Mouse (Mus musculus): ENCODE data around the gene Napepld. TPM values are rescaled to one million over a fixed set of nuclear protein-coding genes. Genes with fewer than 3 reads are reported as not detected.
A peak's percentile ranks its signal among the peaks of the same experiment; 100 is the strongest.
"Not testable (repeated sequence)": the region's sequence is repeated elsewhere in the genome, so short reads cannot be mapped to it uniquely, and the experiment has no call there.

Gene Napepld
- polyA plus RNA-seq, 1 experiment from 2014 or later: 2.8 TPM

DNA sequence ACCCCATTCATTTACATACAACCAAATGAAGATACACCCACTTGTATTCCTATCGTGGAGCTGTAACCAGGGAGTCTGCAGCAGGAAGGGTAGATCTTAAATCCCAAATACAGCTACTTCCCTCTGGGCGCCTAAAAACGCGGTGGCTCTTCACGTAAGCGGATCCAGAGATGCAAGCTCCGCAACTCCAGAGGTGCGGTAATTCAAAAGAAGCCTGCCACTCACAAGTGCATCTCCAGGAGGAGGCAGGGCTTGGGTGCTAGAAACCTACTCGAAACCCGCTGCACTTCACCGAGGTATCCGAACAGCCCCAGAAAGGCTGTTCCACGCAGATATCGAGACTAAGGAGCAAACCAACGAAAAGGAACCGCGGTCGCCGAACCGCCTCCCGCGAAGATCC is 262 bp downstream of the Napepld start:
- Histone ChIP-seq H3K27me3 (ENCODE audit: low read depth, poor library complexity, severe bottlenecking) (no peaks in the 10 kb centered on the region), H3K9me3 (replicated peaks) (no peaks in the 10 kb centered on the region), H3K4me3 (peak overlapping the region; percentile 82), H3K27ac (peak overlapping the region; percentile 99), H3K36me3 (no peaks in the 10 kb centered on the region), H3K4me1 (no peaks in the 10 kb centered on the region)
- DNase-seq (ENCODE audit: low spot score): no peak
- WGBS: under 1% methylated on average over 22 of the region's 22 CpGs

GRCm38 (mm10) chr5:21700272-21700821 is 849 bp downstream of the Napepld start:
- Histone ChIP-seq H3K27ac (no peak overlapping the region), H3K4me3 (peak overlapping the region; percentile 82), H3K4me1 (no peaks in the 10 kb centered on the region), H3K36me3 (no peaks in the 10 kb centered on the region), H3K27me3 (ENCODE audit: low read depth, poor library complexity, severe bottlenecking) (no peaks in the 10 kb centered on the region), H3K9me3 (replicated peaks) (no peaks in the 10 kb centered on the region)
- DNase-seq (ENCODE audit: low spot score): no peak
- 19% methylated on average over 10 of the region's 10 CpGs for WGBS

GRCm38 (mm10) chr5:21699555-21699954 is 1.6 kb downstream of the Napepld start:
- H3K27me3 ChIP-seq (ENCODE audit: low read depth, poor library complexity, severe bottlenecking); H3K4me1 ChIP-seq; H3K9me3 ChIP-seq (replicated peaks); H3K36me3 ChIP-seq; DNase-seq (ENCODE audit: low spot score); H3K27ac ChIP-seq; H3K4me3 ChIP-seq: not testable (repeated sequence)
- 98% methylated on average over 3 of the region's 3 CpGs for WGBS

DNA sequence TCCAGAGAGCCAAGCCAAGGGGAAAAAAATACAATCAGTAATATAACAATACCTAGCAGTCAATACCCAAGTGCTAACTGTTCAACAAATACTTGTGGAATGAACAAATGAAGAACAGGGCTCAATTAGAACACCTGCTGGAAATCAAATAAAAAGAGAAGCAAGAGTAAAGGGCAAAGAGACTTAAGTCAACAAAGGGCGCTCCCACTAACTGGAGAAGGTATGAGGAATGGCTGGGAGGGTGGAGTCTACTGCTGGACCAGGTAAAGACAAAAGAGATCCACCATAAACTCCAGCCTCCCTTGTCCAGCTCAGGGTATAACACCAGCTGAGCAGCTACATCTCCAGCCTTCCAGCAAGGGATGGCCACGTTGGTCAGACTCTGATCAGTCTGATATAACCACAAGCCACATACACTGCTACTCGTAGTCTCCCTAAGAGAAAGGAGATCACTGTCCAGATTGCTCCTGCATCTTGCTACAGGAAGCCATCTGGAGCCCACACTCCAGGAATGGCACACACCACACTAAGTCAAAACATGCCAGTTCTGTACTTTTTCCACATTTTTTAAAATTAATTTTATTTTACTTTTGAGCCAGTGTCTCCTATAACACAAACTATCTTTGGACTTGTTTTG is 6.2 kb downstream of the Napepld start:
- Histone ChIP-seq H3K36me3 (no peaks in the 10 kb centered on the region), H3K9me3 (replicated peaks) (no peaks in the 10 kb centered on the region), H3K4me1 (no peaks in the 10 kb centered on the region), H3K4me3 (no peak overlapping the region), H3K27me3 (ENCODE audit: low read depth, poor library complexity, severe bottlenecking) (no peaks in the 10 kb centered on the region), H3K27ac (no peak overlapping the region)
- 95% methylated on average over 3 of the region's 3 CpGs for WGBS
- no peak for DNase-seq (ENCODE audit: low spot score)

GRCm38 (mm10) chr5:21693372-21693870 is 7.8 kb downstream of the Napepld start:
- 52% methylated on average over 3 of the region's 3 CpGs for WGBS
- H3K27me3 ChIP-seq (ENCODE audit: low read depth, poor library complexity, severe bottlenecking): no peaks in the 10 kb centered on the region
- no peaks in the 10 kb centered on the region for H3K4me1 ChIP-seq
- DNase-seq (ENCODE audit: low spot score): no peak
- no peaks in the 10 kb centered on the region for H3K36me3 ChIP-seq
- no peak overlapping the region for H3K27ac ChIP-seq
- no peak overlapping the region for H3K4me3 ChIP-seq
- H3K9me3 ChIP-seq (replicated peaks): no peaks in the 10 kb centered on the region

DNA sequence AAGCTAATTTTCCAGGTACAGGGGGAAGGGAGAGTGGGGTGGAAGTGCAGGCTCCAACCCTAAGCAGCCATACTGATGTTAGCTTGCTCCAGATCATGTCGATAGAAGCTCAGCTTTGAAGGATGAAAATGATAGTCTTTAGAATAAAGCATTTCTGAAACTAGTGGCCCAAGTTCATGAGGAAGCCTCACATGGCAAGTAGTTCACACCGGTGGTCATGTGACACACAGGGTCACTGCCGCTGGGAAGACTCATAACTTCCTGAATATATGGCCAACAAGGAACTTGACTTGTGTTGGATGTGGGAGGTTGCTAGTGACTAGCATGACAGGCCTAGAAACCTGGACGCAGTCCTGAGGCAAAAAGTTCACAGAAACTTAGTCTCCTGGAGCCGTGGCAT is 9.0 kb downstream of the Napepld start:
- no peaks in the 10 kb centered on the region for H3K36me3 ChIP-seq
- 93% methylated on average over 5 of the region's 5 CpGs for WGBS
- no peaks in the 10 kb centered on the region for H3K4me1 ChIP-seq
- no peak overlapping the region for H3K27ac ChIP-seq
- no peaks in the 10 kb centered on the region for H3K9me3 ChIP-seq (replicated peaks)
- DNase-seq (ENCODE audit: low spot score): no peak
- H3K4me3 ChIP-seq: no peak overlapping the region
- no peaks in the 10 kb centered on the region for H3K27me3 ChIP-seq (ENCODE audit: low read depth, poor library complexity, severe bottlenecking)

GRCm38 (mm10) chr5:21687042-21687441 is 14.2 kb downstream of the Napepld start:
- Histone ChIP-seq H3K36me3 (no peaks in the 10 kb centered on the region), H3K4me1 (no peaks in the 10 kb centered on the region), H3K27me3 (ENCODE audit: low read depth, poor library complexity, severe bottlenecking) (no peaks in the 10 kb centered on the region), H3K27ac (no peak overlapping the region), H3K4me3 (no peak overlapping the region), H3K9me3 (replicated peaks) (no peaks in the 10 kb centered on the region)
- DNase-seq (ENCODE audit: low spot score): no peak
- 78% methylated on average over 4 of the region's 4 CpGs for WGBS

DNA sequence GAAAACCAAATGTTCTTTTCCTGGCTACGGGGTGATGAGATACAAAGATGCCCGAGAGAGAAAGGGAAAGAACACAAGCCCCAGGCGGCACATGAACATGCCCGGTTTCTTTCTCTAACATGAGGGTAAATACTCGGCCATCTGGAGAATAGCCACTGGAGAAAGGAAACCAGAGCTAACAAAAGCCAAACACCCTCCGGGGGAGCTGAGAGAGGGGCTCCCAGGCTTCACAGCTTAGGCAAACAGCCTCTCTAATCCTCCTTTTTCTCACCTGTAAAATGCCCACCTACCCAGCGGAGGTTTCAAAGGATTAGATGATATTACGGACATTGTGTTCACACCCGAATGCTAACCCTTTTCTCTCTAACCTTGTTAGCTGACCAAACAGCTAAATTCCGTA is 16.2 kb downstream of the Napepld start:
- WGBS: 80% methylated on average over 10 of the region's 10 CpGs
- Histone ChIP-seq H3K4me3 (no peak overlapping the region), H3K4me1 (no peaks in the 10 kb centered on the region), H3K36me3 (no peaks in the 10 kb centered on the region), H3K27ac (no peak overlapping the region), H3K27me3 (ENCODE audit: low read depth, poor library complexity, severe bottlenecking) (no peaks in the 10 kb centered on the region), H3K9me3 (replicated peaks) (no peaks in the 10 kb centered on the region)
- no peak for DNase-seq (ENCODE audit: low spot score)

- H3K4me3 ChIP-seq: no peak overlapping the region
- H3K4me1 ChIP-seq: no peaks in the 10 kb centered on the region; the same call in 1 of the 2 replicates
- no peak overlapping the region for H3K27ac ChIP-seq
- no peaks in the 10 kb centered on the region for H3K9me3 ChIP-seq (replicated peaks)
- no peak for DNase-seq (ENCODE audit: low spot score)
- H3K27me3 ChIP-seq (ENCODE audit: low read depth, poor library complexity, severe bottlenecking): no peaks in the 10 kb centered on the region
- H3K36me3 ChIP-seq: no peaks in the 10 kb centered on the region
- 95% methylated on average over 9 of the region's 9 CpGs for WGBS
These were observed 17.4 kb downstream of the Napepld start for GRCm38 (mm10) chr5:21683811-21684210.

DNA sequence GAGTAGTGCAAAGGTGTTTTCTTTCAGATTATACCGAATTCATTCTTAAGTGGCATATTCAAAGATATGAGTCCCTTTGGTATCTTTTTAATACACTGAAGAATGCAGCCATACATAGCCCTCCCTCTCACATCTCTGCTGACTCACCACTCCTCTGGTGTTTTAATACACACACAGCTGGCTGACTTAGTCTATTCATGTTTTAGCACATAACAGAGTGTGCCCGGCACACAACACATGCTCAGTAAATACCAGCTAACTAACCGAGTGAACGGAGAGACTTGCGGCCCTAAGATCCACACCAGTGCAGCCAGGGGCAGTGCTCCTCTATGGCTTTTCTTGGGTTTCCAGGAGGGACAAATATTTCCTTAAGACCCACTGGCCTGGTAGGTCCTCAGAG is 20.3 kb downstream of the Napepld start:
- Histone ChIP-seq H3K36me3 (peaks cover 6% of the 10 kb centered on the region), H3K9me3 (replicated peaks) (no peaks in the 10 kb centered on the region)
- 94% methylated on average over 5 of the region's 5 CpGs for WGBS

DNA sequence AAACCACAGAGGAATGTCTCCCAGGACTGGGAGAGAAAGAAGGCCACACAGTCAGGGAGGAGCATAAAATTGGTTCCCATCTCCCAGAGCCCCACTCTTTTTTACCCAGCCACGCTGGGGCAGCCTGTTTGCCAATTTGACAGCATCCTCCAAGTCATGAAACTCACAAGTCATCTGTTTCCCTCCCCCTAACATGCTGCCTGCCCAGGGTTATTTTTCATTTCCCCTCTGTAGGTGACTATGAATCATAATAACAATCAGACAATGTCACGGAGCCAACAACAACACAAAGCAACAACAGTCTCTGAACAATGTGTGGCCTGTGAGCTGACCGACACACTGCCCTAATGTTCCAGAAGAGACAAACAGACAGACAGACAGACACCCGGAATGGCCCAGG is 21.2 kb downstream of the Napepld start:
- Histone ChIP-seq H3K27me3 (ENCODE audit: low read depth, poor library complexity, severe bottlenecking) (no peaks in the 10 kb centered on the region), H3K4me3 (no peak overlapping the region), H3K27ac (no peak overlapping the region), H3K36me3 (peaks cover 15% of the 10 kb centered on the region), H3K9me3 (replicated peaks) (no peaks in the 10 kb centered on the region), H3K4me1 (peaks cover 1% of the 10 kb centered on the region; the same call in 1 of the 2 replicates)
- DNase-seq (ENCODE audit: low spot score): no peak
- 88% methylated on average over 4 of the region's 4 CpGs for WGBS

More for the DNA sequence above, 20.3 kb downstream of the Napepld start:
- no peak for DNase-seq (ENCODE audit: low spot score)
- H3K4me3 ChIP-seq: no peak overlapping the region
- no peaks in the 10 kb centered on the region for H3K27me3 ChIP-seq (ENCODE audit: low read depth, poor library complexity, severe bottlenecking)
- no peaks in the 10 kb centered on the region; the same call in 1 of the 2 replicates for H3K4me1 ChIP-seq
- no peak overlapping the region for H3K27ac ChIP-seq

- Histone ChIP-seq H3K4me3 (no peak overlapping the region), H3K27ac (no peak overlapping the region), H3K4me1 (peaks cover 15% of the 10 kb centered on the region), H3K9me3 (replicated peaks) (no peaks in the 10 kb centered on the region), H3K27me3 (ENCODE audit: low read depth, poor library complexity, severe bottlenecking) (no peaks in the 10 kb centered on the region), H3K36me3 (peaks cover 16% of the 10 kb centered on the region)
- 94% methylated on average over 9 of the region's 9 CpGs for WGBS
- no peak for DNase-seq (ENCODE audit: low spot score)
These were observed 22.8 kb downstream of the Napepld start for GRCm38 (mm10) chr5:21678363-21678762.

DNA sequence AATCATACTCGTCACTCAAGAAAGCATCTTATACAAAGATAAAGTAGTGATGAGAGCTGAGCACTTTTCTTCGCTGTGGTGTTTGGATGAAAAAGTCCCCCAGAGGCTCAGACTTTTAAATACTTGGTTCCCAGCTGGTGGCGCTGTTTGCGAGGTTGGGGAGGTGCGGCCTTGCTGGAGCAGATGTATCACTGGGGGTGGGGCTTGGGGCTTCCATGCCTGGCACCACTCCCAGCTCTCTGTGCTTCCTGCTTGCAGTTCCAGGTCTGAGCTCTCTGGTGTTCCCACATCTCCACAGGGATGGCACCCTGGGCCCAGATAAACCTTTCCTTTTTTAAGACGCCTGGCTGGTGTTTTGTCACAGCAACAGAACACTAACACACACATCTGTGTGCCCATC is 23.3 kb downstream of the Napepld start:
- H3K4me1 ChIP-seq: peaks cover 19% of the 10 kb centered on the region
- WGBS: 95% methylated on average over 6 of the region's 6 CpGs
- no peak overlapping the region for H3K4me3 ChIP-seq
- H3K36me3 ChIP-seq: peaks cover 16% of the 10 kb centered on the region
- no peak for DNase-seq (ENCODE audit: low spot score)
- H3K27ac ChIP-seq: no peak overlapping the region
- no peaks in the 10 kb centered on the region for H3K27me3 ChIP-seq (ENCODE audit: low read depth, poor library complexity, severe bottlenecking)
- H3K9me3 ChIP-seq (replicated peaks): no peaks in the 10 kb centered on the region

Measured in limb, embryonic 10.5 days (tissue).